Mouse (Mus musculus) c-Kit-positive CD71-positive TER-119-negative erythroid progenitor cells, embryonic 14.5 days (primary cell): ENCODE results near the gene Clec10a.
"Not testable (repeated sequence)": the region's sequence is repeated elsewhere in the genome, so short reads cannot be mapped to it uniquely, and the experiment has no call there.

Experiments
- DNase-seq: peaks from one replicate; pipeline ENCODE4 v3.0.0-alpha.2; 2013; ENCODE audit warnings: low read depth

The Clec10a gene

DNA sequence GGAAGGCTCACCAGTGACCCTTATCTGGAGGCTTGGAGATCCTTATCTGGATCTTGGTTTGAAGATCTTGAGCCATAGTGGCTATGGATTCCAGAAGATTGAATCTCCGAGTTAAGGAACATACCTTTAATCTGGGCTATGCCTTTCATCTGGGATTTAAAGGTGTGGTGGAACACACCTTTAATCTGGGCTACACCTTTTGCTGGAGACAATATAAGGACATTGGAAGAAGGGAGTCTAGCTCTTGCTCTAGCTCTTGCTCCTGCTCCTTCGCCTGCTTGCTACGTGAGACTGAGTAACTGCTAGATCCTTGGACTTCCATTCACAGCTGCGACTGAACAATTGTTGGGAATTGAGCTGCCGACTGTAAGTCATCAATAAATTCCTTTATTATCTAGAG lies at the start of gene Clec10a:
Gene Clec10a, plus strand, starts transcription at position 301 of the 400 bp plus-strand sequence.
- DNase-seq = not testable (repeated sequence)

DNA sequence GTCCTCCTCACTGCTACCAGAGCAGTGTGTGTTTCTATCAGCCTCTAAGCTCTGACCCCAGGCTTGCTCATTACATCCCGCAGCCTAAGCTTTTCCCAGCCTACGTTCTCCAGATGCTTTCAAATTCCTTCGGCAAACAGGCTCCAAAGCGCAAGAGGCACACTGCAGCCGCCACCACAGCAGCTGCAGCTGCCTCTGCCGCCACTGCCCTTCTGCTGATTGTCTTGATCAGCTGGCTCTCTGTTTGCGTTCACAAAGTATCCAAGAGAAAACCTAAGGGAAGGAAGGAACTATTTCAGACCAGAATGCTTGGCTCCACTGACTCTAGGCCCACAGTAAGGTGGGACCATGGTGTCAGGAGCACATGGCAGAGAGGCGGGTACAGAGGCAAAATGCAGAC lies 48.9 kb upstream of the Clec10a start:
- DNase-seq = no peak

DNA sequence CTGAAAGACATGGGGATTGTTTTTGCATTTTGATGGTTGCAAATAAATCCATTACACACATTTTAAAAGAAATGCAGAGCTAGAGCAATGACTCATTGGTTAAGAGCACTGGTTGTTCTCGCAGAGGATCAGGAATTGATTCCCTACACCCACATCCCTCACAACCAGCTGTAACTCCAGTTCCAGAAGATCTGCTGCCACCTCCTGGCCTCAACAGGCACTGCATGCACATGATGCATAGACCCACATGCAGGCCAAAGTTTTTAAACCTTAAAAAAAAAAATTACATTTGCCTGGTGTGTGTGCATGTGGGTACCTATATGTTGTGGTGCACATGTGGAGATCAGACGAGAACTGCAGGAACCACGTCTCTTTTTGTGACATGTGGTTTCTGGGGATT lies 45.9 kb upstream of the Clec10a start:
- peak; percentile 30 for DNase-seq

DNA sequence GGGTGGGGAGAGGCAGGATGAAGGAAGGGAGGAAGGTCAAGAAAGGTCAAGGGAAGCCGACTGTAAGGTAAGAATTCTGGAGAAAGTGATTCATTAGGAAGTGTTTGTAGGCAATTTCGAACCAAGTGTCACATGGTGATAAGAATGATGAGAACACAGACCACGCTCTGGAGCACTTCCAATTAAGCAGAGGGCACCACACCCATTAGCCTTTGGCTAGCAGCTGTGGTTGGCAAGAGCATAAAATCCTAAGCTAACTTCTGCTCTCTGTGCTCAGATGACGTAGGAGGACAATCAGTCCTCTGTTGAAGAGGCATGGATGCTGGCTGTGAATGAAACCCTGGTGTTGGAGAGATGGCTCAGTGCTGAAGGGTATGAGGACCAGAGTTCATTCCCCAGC lies 41.4 kb upstream of the Clec10a start:
- no peak for DNase-seq

DNA sequence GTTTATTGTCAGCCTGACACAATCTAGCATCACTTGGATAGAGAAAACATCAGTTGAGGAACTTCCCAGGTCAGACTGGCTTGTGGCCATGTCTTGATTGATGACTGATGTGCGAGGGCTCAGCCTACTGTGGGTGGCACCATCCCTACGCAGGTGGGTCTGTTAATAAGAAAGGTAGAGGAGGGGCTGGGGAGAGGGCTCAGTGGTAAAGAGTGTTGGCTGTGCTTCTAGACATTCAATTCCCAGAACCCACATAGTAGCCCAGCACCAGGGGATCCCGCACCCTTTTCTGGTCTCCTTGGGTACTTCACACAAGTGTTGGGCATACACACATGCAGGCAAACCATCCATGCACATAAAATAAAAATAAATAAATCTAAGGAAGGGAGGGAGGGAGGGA lies 40.1 kb upstream of the Clec10a start:
- DNase-seq = no peak

DNA sequence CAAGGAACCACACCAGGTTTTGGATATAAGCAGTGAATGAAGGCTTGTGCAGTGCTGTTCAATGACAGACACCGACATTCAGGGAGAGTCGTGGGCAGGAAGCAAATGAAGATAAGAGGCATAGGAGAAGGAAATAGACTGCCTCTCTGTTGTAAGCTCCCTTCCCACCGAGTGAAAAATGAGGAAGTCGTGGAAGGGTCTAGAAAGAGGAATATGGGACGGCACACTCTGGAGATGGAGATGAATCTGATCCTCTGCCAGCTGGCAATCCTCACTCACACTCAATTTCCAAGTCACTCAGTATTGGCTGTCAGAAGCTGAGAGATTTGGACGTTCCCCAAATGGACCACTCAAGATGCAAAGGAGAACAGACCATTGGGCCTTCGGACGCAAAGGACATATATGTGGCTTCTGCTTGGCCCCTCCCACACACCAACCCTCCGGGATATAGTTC lies 26.0 kb upstream of the Clec10a start, which contains the start of gene Mgl2:
Gene Mgl2, plus strand, starts transcription at position 404 of the 454 bp plus-strand sequence.
- DNase-seq = no peak

DNA sequence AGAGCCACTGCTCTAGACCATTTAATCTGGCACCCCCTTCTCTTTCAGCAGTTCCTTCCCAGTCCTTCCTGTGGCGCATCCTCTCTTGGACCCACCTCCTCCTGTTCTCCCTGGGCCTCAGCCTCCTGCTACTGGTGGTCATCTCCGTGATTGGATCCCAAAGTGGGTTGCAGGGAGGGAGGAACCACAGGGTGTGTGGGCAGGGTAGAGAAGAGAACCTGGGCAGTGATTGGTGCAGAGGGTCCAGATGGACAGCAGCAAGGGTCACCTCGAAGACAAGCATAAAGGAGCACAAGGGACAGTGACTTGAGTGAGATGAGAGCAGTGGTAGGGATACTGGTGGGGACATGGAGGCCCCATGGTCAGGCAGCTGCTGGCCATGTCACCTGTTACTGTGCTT lies 21.0 kb upstream of the Clec10a start:
- DNase-seq = not testable (repeated sequence)

DNA sequence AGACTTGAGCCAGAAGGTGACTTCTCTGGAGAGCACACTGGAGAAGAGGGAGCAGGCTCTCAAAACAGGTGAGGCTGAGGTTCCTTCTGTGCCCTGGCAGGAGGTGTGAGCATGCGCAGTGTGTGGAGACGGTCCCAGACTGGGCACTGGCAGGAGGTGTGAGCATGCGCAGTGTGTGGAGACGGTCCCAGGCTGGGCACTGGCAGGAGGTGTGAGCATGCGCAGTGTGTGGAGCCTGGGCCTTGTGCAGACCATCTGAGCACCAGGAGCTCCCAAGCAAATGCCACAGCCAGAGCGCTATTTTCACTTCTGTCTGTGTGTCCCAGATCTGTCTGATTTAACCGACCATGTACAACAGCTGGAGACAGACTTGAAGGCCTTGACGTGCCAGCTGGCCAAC lies 20.1 kb upstream of the Clec10a start:
- not testable (repeated sequence) for DNase-seq

DNA sequence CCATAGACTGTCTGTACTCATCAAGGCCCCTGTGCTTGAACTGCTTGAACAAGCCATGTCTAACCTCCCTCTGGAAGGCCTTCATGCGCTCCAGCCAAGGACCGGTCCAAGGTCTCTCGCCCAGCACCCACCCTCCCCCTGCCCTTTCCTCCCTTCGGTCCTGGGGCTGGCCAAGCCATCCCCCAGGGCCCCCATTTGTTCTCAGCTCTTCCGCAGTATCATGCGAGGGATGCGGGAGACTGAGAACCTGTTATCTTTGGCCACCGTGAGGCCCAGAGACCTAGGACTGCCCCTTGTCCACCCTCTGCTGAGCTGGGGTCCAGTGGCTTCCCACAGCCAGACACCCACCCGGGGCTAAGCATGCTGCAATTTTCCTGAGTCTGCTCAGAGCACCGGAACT lies 16.8 kb upstream of the Clec10a start:
- no peak for DNase-seq

DNA sequence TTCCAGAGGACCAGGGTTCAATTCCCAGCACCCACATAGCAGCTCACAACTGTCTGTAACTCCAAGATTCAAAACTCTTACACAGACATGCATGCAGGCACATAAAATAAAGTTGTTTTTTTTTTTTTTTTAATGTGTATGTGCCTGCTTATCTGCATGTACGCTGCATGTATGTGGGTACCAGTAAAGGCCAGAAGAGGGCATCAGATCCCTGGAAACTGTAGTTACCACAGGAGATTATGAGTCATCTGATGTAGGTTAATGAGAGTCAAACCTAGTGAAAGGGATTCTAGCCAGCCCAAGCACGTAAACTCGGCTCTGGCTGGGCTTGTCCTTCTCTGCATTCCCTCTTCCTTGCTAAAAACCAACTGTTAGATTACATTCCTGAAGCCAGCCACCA lies 4.9 kb upstream of the Clec10a start:
- no peak for DNase-seq

DNA sequence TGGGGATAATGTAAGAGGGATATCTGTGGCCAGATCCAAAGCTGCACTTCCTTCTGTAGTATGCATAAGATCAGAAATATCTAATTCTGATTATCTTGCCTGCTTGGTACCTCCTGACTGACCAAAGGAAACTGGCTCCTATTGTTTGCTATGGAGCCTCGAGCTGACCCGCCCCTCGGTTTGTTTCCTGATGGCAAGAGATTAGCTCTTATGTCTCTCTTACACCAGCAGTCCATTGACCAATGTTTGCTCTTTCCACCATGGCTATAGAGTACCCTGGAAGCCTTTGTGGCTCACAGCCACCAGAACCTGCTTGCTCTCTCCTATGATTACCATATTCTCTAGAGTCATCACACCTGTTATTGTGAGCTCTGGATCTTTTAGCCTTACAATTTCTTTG lies 6.3 kb downstream of the Clec10a start:
- DNase-seq = no peak

DNA sequence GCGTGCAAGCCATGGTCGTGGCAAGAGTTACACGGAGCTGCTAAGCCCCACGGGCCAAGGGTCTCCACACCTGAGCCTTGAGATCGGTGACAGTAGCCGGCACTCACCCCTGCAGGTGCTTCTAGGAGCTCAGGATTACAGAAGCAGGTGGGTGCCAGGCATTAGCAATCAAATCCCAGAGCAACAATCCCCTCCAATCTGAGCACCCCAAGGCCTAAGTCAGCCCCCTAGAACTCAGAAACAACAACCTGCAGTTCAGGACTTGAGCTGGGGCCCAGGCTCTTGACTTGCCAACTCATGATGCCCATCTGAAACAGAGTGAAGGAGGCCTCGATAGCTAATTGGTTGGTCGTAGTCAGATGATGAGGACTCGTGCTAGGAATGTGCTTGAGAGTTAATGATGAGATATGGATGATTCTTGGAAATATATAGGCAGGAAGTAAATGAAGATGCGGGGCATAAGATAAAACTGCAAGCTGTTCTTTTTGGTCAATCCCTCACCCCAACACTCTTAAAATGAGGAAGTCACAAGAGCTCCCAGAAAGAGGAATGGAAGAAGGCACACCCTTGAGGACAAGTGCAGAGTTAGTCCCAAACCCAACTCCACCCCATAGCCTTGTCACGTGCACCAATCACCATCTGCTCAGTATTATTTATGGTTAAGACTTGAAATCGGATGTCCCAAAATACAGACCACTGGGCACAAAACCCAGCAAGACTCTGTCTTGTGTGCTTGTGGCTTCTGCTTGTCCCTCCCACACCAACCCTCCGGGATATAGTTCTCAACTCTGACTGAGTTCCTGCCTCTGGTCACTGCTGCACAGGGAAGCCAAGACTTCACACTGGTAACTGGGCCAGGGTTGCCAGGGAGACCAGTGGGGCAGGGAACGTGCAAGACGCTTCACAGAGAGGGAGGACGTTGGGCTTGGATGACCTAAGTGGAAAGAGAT lies 10.2 kb downstream of the Clec10a start:
- DNase-seq = no peak

DNA sequence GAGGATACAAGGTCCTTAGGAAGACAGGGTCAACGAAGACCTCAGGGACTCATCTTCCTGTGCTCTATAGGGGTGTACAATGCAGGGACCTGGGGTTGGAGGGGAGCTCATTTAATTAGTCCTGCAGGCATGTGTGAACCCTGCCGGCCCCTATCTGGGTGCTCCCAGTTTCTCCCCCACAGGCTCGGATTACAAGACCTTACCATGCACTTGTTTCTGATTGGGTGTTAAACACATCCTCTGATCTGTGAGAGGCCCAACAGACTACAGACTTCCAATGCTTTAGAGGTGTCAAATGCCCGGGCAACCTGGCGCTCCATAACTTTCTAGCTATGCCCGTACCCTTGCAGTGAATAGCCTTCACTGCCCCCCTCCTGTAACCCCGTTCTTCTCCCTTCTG lies 12.1 kb downstream of the Clec10a start:
- no peak for DNase-seq

DNA sequence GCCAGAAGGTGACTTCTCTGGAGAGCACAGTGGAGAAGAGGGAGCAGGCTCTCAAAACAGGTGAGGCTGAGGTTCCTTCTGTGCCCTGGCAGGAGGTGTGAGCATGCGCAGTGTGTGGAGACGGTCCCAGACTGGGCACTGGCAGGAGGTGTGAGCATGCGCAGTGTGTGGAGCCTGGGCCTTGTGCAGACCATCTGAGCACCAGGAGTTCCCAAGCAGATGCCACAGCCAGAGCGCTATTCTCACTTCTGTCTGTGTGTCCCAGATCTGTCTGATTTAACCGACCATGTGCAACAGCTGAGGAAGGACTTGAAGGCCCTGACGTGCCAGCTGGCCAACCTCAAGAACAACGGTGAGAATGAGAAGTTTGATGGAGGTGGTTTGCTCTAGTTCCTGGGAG lies 13.5 kb downstream of the Clec10a start:
- not testable (repeated sequence) for DNase-seq

DNA sequence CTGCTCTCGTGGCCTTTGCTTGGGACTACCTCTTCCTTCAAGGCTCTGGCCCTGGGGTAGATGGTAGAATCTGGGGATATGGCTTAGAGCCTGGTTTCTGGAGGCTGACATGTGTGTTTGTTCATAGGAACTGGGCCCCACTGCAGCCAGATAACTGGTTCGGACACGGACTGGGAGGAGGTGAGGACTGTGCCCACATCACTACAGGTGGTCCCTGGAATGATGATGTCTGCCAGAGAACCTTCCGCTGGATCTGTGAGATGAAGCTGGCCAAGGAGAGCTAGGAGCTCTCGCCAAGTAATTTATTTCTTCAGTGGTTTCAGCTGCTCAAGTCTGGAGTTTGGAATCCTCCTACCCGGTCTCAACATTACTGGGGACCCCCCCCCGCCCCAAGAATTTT lies 14.3 kb downstream of the Clec10a start:
- DNase-seq = no peak

DNA sequence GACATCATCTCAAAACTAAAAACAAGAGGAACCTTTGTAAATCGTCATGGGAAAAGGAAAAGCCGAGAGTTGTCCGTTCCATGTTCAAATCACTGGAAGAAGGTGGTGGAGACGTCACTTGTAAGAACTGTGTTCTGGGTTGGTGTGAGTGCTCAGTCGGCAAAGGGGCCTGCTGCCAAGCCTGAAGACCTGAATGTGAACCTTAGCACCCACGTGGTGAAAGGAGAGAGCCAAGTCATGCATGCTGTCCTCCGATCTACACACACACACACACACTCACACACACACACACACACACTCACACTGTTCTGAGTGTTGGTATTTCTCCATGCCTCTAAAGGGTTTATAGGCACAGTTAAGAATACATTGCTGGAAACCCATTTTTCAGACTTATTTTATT lies 15.2 kb downstream of the Clec10a start:
- no peak for DNase-seq

DNA sequence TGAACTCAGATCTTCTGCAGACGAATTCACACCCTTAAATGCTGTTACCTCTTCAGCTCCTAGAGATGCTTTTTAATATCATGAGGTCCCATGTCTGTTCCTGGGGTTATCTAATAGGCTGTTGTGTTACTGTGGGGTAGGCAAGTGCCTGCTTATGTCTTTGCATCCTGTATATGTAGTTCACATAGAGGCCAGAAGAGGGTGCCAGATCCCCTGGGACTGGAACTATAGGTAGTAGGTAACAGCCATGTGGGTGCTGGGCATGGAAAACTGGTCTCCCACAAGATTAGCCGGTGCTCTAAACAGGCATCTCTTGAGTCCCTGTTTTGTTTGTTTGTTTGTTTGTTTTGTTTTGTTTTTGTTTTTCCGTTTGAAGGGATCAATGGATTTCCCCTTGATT lies 15.8 kb downstream of the Clec10a start:
- DNase-seq = peak; percentile 37

DNA sequence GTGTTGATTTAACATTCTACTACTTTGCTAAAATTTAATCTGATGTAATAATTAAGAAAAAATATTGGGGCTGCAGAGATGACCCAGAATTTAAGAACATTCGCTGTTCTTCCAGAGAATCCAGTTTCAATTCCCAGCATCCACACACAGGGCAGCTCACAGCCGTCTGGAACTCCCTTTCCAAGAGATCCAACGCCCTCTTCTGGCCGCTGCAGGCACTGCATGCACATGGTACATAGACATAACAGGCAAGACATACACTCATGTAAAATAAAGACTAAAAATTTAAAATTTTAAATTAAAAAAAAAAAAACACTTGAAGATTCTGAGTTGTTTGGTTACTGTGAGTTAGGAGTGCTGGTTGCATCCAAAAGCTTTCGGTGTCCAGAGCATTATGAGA lies 16.3 kb downstream of the Clec10a start:
- DNase-seq = no peak

DNA sequence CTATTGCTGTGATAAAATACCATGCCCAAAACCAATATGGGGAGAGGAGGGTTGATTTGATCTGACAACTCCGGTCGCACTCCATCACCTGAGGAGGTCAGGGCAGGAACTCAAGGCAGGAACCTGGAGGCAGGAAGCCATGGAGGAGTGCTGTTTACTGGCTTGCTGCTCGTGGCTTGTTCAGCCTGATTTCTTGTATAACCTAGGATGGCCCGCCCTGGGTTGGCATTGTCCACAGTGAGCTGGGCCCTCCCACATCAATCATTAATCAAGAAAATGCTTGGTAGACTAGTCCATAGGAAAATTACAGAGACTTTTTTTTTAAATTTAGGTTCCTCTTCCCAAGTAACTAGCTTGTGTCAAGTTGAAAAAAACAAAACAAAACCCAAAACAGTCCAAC lies 18.5 kb downstream of the Clec10a start:
- no peak for DNase-seq

DNA sequence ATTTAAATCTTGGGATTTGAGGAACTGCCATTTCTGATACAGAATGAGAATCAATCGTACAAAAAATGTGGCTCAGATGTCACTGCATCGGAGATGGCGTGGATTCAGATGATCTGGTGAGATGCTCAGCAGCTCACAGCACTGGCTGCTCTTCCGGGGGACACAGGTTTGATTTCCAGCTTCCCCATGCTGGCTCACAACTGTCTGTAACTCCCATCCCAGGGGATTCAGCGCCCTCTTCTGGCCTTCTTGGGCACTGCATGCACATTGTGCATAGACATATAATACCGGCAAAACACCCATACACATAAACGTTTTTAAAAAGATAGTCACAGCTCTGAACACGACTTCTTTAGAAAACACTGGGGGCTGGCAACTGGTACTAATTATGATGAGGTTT lies 21.6 kb downstream of the Clec10a start:
- no peak for DNase-seq

DNA sequence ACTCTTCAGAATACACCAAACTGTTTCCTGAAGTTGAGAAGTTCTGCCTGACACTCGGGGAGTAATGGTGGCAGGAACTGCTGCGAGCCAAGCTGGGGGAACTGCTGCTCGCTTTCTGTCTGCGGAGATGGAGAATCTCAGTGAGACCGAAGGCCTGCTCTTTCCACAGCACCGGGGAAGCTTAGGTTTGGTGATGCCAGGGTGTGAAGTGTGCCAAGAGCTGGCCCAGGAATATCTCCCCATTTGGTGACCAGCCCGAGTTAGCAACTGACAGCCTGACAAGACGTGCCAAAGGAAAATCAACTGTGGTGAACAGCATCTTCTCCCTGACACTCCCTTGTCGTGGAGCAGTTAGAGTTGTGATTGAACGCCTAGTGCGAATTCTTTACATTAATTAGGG lies 22.3 kb downstream of the Clec10a start:
- DNase-seq = no peak

DNA sequence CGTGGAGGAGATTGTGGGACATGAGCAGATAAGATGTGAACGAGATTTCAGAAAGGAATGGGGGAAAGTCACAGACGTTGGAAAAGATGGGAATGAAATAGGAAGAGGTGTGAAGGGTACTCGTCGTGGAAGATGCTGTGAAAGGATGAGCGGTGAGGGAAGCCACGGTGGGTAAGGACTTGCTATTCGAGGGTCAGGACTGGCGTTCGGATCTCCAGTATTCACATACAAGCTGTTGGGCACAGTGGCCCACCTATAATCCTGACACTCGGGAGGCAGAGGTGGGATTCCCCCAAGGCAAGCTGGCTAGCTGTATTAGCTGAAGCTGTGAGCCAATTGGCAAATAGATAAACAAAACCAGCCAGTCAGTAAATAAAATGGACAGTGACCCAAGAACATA lies 22.8 kb downstream of the Clec10a start:
- DNase-seq = no peak

DNA sequence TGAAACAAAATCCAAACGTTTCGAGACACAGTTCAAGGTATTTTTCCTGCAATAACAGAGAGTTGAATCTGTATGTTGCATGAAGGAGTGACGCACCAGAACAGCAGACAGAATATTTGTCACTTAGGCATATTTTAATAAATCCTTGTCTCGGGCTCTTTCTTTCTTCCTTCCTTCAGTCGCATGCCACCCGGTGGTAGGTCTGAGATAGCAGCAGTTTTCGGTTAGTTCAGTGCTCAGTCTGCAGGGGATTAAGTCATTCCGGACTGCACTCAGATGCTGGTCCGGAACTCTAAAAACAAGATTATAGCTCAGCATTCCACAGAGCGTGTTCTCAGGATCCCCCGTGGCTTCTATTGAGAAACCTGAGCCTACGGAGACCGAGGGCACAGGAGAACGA lies 23.4 kb downstream of the Clec10a start:
- DNase-seq = no peak

DNA sequence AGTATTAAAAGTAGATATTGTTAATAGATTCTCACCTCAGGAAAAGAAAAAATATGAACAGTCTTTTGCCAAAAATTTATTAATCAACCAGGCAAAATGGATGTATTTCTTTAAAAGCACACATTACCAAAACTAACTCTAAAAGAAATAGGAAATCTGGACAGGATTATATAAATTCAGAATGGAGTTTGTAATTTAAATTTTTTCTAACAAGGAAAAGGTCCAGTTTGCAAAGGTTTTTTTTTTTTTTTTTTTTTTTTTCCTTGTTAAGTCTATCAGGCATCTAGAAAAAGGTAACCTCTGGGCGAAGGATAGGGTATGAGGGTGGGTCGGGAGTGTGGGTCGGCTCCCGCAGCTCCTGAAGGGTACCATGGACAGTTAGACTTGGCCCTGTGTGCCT lies 24.5 kb downstream of the Clec10a start:
- DNase-seq = no peak
